Mouse (Mus musculus) MEL (cell line): Measurements from ENCODE around the gene Tcf7. TPM values are rescaled to one million over a fixed set of nuclear protein-coding genes. Genes with fewer than 3 reads are reported as not detected.

Source experiments
- DNase-seq: peaks from one replicate; pipeline ENCODE4 v3.0.0; 2011; ENCODE audit warnings: low read depth, low spot score
- H3K27ac ChIP-seq: 2 replicates; pipeline ENCODE4 v1.5.1; 2012; ENCODE audit warnings: low read depth, mild to moderate bottlenecking, control low read depth, low read length, moderate library complexity; ENCODE audit not compliant: control insufficient read depth
- H3K27me3 ChIP-seq, 2 experiments: fragments of 150-350 bp in 1 of 2; sonication (generic) in 1 of 2; 2 replicates each; pipeline ENCODE4 v1.6.1; 2012; ENCODE audit warnings: low read length in 2 of 2, mild to moderate bottlenecking in 2 of 2, improper control_type of control experiment in 1 of 2, moderate library complexity in 1 of 2; ENCODE audit not compliant: insufficient read depth in 2 of 2, control insufficient read depth in 1 of 2
- H3K36me3 ChIP-seq, 2 experiments: 2 replicates each; pipeline ENCODE4 v1.6.1; 2012 to 2014; ENCODE audit warnings: low read length in 2 of 2, improper control_type of control experiment in 1 of 2, inconsistent platforms in 1 of 2, mild to moderate bottlenecking in 1 of 2; ENCODE audit not compliant: insufficient read depth in 2 of 2, control insufficient read depth in 1 of 2
- H3K4me1 ChIP-seq, 2 experiments: fragments of 150-350 bp in 1 of 2; sonication (generic) in 1 of 2; 2 replicates each; pipeline ENCODE4 v1.6.1; 2012; ENCODE audit warnings: low read length in 2 of 2, improper control_type of control experiment in 1 of 2, mild to moderate bottlenecking in 1 of 2; ENCODE audit not compliant: insufficient read depth in 2 of 2, control insufficient read depth in 1 of 2
- H3K4me3 ChIP-seq, 2 experiments: fragments of 150-350 bp in 1 of 2; sonication (generic) in 1 of 2; 2 replicates each; pipeline ENCODE4 v1.5.1; 2012; ENCODE audit warnings: low read depth in 2 of 2, low read length in 2 of 2, mild to moderate bottlenecking in 2 of 2, moderate library complexity in 2 of 2, control low read depth in 1 of 2, improper control_type of control experiment in 1 of 2; ENCODE audit not compliant: control insufficient read depth in 1 of 2, insufficient read depth in 1 of 2
- H3K79me2 ChIP-seq: 2 replicates; pipeline ENCODE4 v1.6.1; 2012; ENCODE audit warnings: mild to moderate bottlenecking, low read length, moderate library complexity; ENCODE audit not compliant: control insufficient read depth, poor library complexity, insufficient read depth
- H3K9ac ChIP-seq: 2 replicates; pipeline ENCODE4 v1.6.1; 2012; ENCODE audit warnings: low read depth, mild to moderate bottlenecking, control low read depth, low read length, moderate library complexity; ENCODE audit not compliant: control insufficient read depth, poor library complexity, severe bottlenecking
- H3K9me3 ChIP-seq: fragments of 150-350 bp; sonication (generic); replicated peaks from 2 replicates; pipeline ENCODE4 v1.6.1; 2012; ENCODE audit warnings: mild to moderate bottlenecking, low read length, improper control_type of control experiment, moderate library complexity; ENCODE audit not compliant: insufficient read depth
- BHLHE40 ChIP-seq: IDR thresholded peaks from 2 replicates; pipeline ENCODE4 v1.6.1; 2012; ENCODE audit warnings: low read depth, mild to moderate bottlenecking, inconsistent platforms, low read length, improper control_type of control experiment, borderline replicate concordance
- CHD1 ChIP-seq: IDR thresholded peaks from 2 replicates; pipeline ENCODE4 v1.6.1; 2012; ENCODE audit warnings: low read depth, mild to moderate bottlenecking, inconsistent platforms, low read length, improper control_type of control experiment
- CHD2 ChIP-seq: IDR thresholded peaks from 2 replicates; pipeline ENCODE4 v1.6.1; 2011; ENCODE audit warnings: low read length, improper control_type of control experiment
- CTCF ChIP-seq, 3 experiments: IDR thresholded peaks in 2 of 3; conservative IDR thresholded peaks in 1 of 3; 2 replicates each; pipeline ENCODE4 v1.5.1; 2011 to 2012; ENCODE audit warnings: low read length in 3 of 3, low read depth in 2 of 3, mild to moderate bottlenecking in 2 of 3, improper control_type of control experiment in 1 of 3, inconsistent platforms in 1 of 3, mixed read lengths in 1 of 3, moderate library complexity in 1 of 3; ENCODE audit not compliant: control insufficient read depth in 1 of 3, insufficient read depth in 1 of 3, poor library complexity in 1 of 3, severe bottlenecking in 1 of 3
- ELF1 ChIP-seq: IDR thresholded peaks from 2 replicates; pipeline ENCODE4 v1.6.1; 2014; ENCODE audit warnings: low read depth, mild to moderate bottlenecking, inconsistent platforms, low read length, improper control_type of control experiment, moderate library complexity
- EP300 ChIP-seq, 2 experiments: IDR thresholded peaks; 2 replicates each; pipeline ENCODE4 v1.6.1; 2011; ENCODE audit warnings: improper control_type of control experiment in 2 of 2, low read length in 2 of 2, low read depth in 1 of 2, mild to moderate bottlenecking in 1 of 2
- ETS1 ChIP-seq: IDR thresholded peaks from 2 replicates; pipeline ENCODE4 v1.6.1; 2012; ENCODE audit warnings: low read depth, mild to moderate bottlenecking, inconsistent platforms, low read length, improper control_type of control experiment, moderate library complexity
- GABPA ChIP-seq: IDR thresholded peaks from 2 replicates; pipeline ENCODE4 v1.6.1; 2012; ENCODE audit warnings: low read depth, mild to moderate bottlenecking, inconsistent platforms, low read length, improper control_type of control experiment, moderate library complexity
- HCFC1 ChIP-seq: IDR thresholded peaks from 2 replicates; pipeline ENCODE4 v1.6.1; 2012; ENCODE audit warnings: low read depth, mild to moderate bottlenecking, inconsistent platforms, low read length, improper control_type of control experiment, moderate library complexity
- JUND ChIP-seq: IDR thresholded peaks from 2 replicates; pipeline ENCODE4 v1.6.1; 2011; ENCODE audit warnings: low read depth, mild to moderate bottlenecking, improper control_type of control experiment, low read length
- MAFK ChIP-seq: IDR thresholded peaks from 2 replicates; pipeline ENCODE4 v1.6.1; 2011; ENCODE audit warnings: low read depth, mild to moderate bottlenecking, low read length, improper control_type of control experiment, borderline replicate concordance
- MAX ChIP-seq: IDR thresholded peaks from 2 replicates; pipeline ENCODE4 v1.6.1; 2011; ENCODE audit warnings: low read length, improper control_type of control experiment
- MYB ChIP-seq: IDR thresholded peaks from 2 replicates; pipeline ENCODE4 v1.6.1; 2011; ENCODE audit warnings: mild to moderate bottlenecking, low read depth, low read length, improper control_type of control experiment
- MYC ChIP-seq: IDR thresholded peaks from 2 replicates; pipeline ENCODE4 v1.6.1; 2011; ENCODE audit warnings: low read depth, mild to moderate bottlenecking, low read length, improper control_type of control experiment, moderate library complexity
- NRF1 ChIP-seq: IDR thresholded peaks from 2 replicates; pipeline ENCODE4 v1.6.1; 2014; ENCODE audit warnings: low read depth, mild to moderate bottlenecking, inconsistent platforms, low read length, improper control_type of control experiment, moderate library complexity; ENCODE audit not compliant: poor library complexity, insufficient read depth, severe bottlenecking
- POLR2A ChIP-seq, 2 experiments: IDR thresholded peaks; 2 replicates each; pipeline ENCODE4 v1.6.1; 2011 to 2012; ENCODE audit warnings: low read length in 2 of 2, mild to moderate bottlenecking in 2 of 2, control low read depth in 1 of 2, improper control_type of control experiment in 1 of 2, low read depth in 1 of 2, moderate library complexity in 1 of 2; ENCODE audit not compliant: control insufficient read depth in 1 of 2, insufficient read depth in 1 of 2, poor library complexity in 1 of 2
- POLR2AphosphoS2 ChIP-seq: IDR thresholded peaks from 2 replicates; pipeline ENCODE4 v1.6.1; 2011; ENCODE audit warnings: low read length, improper control_type of control experiment
- RAD21 ChIP-seq: IDR thresholded peaks from 2 replicates; pipeline ENCODE4 v1.6.1; 2011; ENCODE audit warnings: mild to moderate bottlenecking, low read depth, low read length, improper control_type of control experiment
- RCOR1 ChIP-seq: IDR thresholded peaks from 2 replicates; pipeline ENCODE4 v1.6.1; 2012; ENCODE audit warnings: low read depth, mild to moderate bottlenecking, inconsistent platforms, low read length, improper control_type of control experiment
- SMC3 ChIP-seq: IDR thresholded peaks from 2 replicates; pipeline ENCODE4 v1.6.1; 2011; ENCODE audit warnings: low read depth, low read length, improper control_type of control experiment
- TAL1 ChIP-seq: IDR thresholded peaks from 2 replicates; pipeline ENCODE4 v1.6.1; 2012; ENCODE audit warnings: mild to moderate bottlenecking, inconsistent platforms, low read length, moderate library complexity, mixed read lengths
- TCF12 ChIP-seq: IDR thresholded peaks from 2 replicates; pipeline ENCODE4 v1.6.1; 2014; ENCODE audit warnings: low read depth, mild to moderate bottlenecking, inconsistent platforms, low read length, improper control_type of control experiment, moderate library complexity
- UBTF ChIP-seq: IDR thresholded peaks from 2 replicates; pipeline ENCODE4 v1.6.1; 2012; ENCODE audit warnings: low read depth, mild to moderate bottlenecking, inconsistent platforms, low read length, improper control_type of control experiment, moderate library complexity, borderline replicate concordance; ENCODE audit not compliant: insufficient read depth
- USF2 ChIP-seq, 2 experiments: IDR thresholded peaks; 2 replicates each; pipeline ENCODE4 v1.6.1; 2011 to 2012; ENCODE audit warnings: improper control_type of control experiment in 2 of 2, low read length in 2 of 2, borderline replicate concordance in 1 of 2, inconsistent platforms in 1 of 2, low read depth in 1 of 2, mild to moderate bottlenecking in 1 of 2; ENCODE audit not compliant: insufficient read depth in 1 of 2
- ZC3H11A ChIP-seq: IDR thresholded peaks from 2 replicates; pipeline ENCODE4 v1.6.1; 2012; ENCODE audit warnings: low read depth, mild to moderate bottlenecking, inconsistent platforms, low read length, improper control_type of control experiment
- ZKSCAN1 ChIP-seq: IDR thresholded peaks from 2 replicates; pipeline ENCODE4 v1.6.1; 2012; ENCODE audit warnings: low read depth, mild to moderate bottlenecking, inconsistent platforms, low read length, improper control_type of control experiment, moderate library complexity
- ZMIZ1 ChIP-seq: IDR thresholded peaks from 2 replicates; pipeline ENCODE4 v1.6.1; 2012; ENCODE audit warnings: low read depth, mild to moderate bottlenecking, inconsistent platforms, low read length, improper control_type of control experiment, moderate library complexity
- ZNF384 ChIP-seq: IDR thresholded peaks from 2 replicates; pipeline ENCODE4 v1.6.1; 2012; ENCODE audit warnings: low read depth, mild to moderate bottlenecking, inconsistent platforms, low read length, improper control_type of control experiment
- polyA plus RNA-seq, 2 experiments: library from polyadenylated mRNA; stranded (reverse) in 1 of 2; unstranded in 1 of 2; fragments of >175 nt in 1 of 2; fragments of >200 nt in 1 of 2; gene quantifications; 2 replicates each; pipeline versions ENCODE4 v1.2.1 to v1.2.4; 2012; ENCODE audit warnings: low replicate concordance in 2 of 2, low read depth in 1 of 2; ENCODE audit not compliant: insufficient read length in 2 of 2, insufficient read depth in 1 of 2, missing spikeins in 1 of 2
- total RNA-seq: library from RNA; depleted of rRNA; stranded (reverse); fragments of 300-350 nt; gene quantifications from 2 replicates; pipeline ENCODE4 v1.2.3, GENCODE M21; 2012

Tcf7 gene
- total and polyA plus RNA-seq, 3 experiments, result 0.12 to 2.3 TPM; not detected in 1

GRCm38 (mm10) chr11:52225986-52226599, 56.7 kb downstream of the Tcf7 start:
- Histone ChIP-seq H3K9me3 (no peaks in the 10 kb centered on the region), H3K9ac (no peak overlapping the region), H3K4me3 (no peak overlapping the region), H3K27me3 (no peaks in the 10 kb centered on the region), H3K79me2 (no peaks in the 10 kb centered on the region), H3K4me1 (peaks cover 14 to 29% of the 10 kb centered on the region in 2 experiments), H3K36me3 (peaks cover 0 to 15% of the 10 kb centered on the region in 2 experiments; a peak in 2 of 4 replicates), H3K27ac (no peak overlapping the region)
- TF ChIP-seq CTCF (IDR thresholded peaks at IDR 0.05 in 2 of 3, conservative IDR thresholded peaks at IDR 0.05 in 1 of 3; ENCODE audit: control insufficient read depth in 1 of 3, insufficient read depth in 1 of 3, low read depth in 2 of 3, low read length in 3 of 3, poor library complexity in 1 of 3, severe bottlenecking in 1 of 3) (peak in 2 of 3 experiments; percentile 22 to 30; a peak in 2 of 6 replicates), MYB (no peak), SMC3 (peak; percentile 31; the same call in 1 of the 2 replicates), MAFK (no peak), ZNF384 (peak; percentile 75), RAD21 (peak; percentile 9)
- DNase-seq, result peak; percentile 13

GRCm38 (mm10) chr11:52223968-52224682, 58.7 kb downstream of the Tcf7 start:
- Histone ChIP-seq H3K79me2 (no peaks in the 10 kb centered on the region), H3K27me3 (no peaks in the 10 kb centered on the region), H3K9ac (peak overlapping the region; percentile 15; the same call in 1 of the 2 replicates), H3K9me3 (no peaks in the 10 kb centered on the region), H3K36me3 (peaks cover 0 to 13% of the 10 kb centered on the region in 2 experiments; a peak in 2 of 4 replicates), H3K4me1 (peaks cover 12 to 22% of the 10 kb centered on the region in 2 experiments), H3K4me3 (peak overlapping the region; percentile 47 to 89), H3K27ac (no peak overlapping the region)
- peak; percentile 92 for DNase-seq
- TF ChIP-seq UBTF, result no peak
- no peak for TF ChIP-seq POLR2AphosphoS2
- 0 out of 2 replicates have a peak, but pooled peaks have one; percentile 35 for TF ChIP-seq ETS1
- 0 out of 2 replicates have a peak, but pooled peaks have one; percentile 16 for TF ChIP-seq MYC
- TF ChIP-seq RAD21, result no peak
- no peak; the same call in 1 of the 2 replicates for TF ChIP-seq CHD2
- no peak for TF ChIP-seq USF2 (IDR thresholded peaks at IDR 0.05; ENCODE audit: borderline replicate concordance in 1 of 2, insufficient read depth in 1 of 2, low read depth in 1 of 2, low read length in 2 of 2)
- TF ChIP-seq ZC3H11A, result no peak
- no peak for TF ChIP-seq ZMIZ1
- TF ChIP-seq ZKSCAN1, result no peak
- no peak for TF ChIP-seq NRF1
- no peak for TF ChIP-seq TAL1
- TF ChIP-seq HCFC1, result 0 out of 2 replicates have a peak, but pooled peaks have one; percentile 37
- peak; percentile 78 for TF ChIP-seq BHLHE40
- TF ChIP-seq ELF1, result peak; percentile 83
- no peak for TF ChIP-seq CHD1
- no peak for TF ChIP-seq JUND
- 0 out of 2 replicates have a peak, but pooled peaks have one; percentile 15 for TF ChIP-seq MAFK
- no peak for TF ChIP-seq TCF12
- TF ChIP-seq RCOR1, result no peak
- TF ChIP-seq POLR2A (IDR thresholded peaks at IDR 0.05; ENCODE audit: control insufficient read depth in 1 of 2, insufficient read depth in 1 of 2, low read depth in 1 of 2, low read length in 2 of 2, poor library complexity in 1 of 2), result no peak
- no peak for TF ChIP-seq MYB
- TF ChIP-seq MAX, result no peak; the same call in 1 of the 2 replicates
- peak; percentile 10 to 35; a peak in 2 of 4 replicates for TF ChIP-seq EP300 (IDR thresholded peaks at IDR 0.05; ENCODE audit: low read depth in 1 of 2, low read length in 2 of 2)
- no peak for TF ChIP-seq GABPA
